Mouse (Mus musculus) kidney, postnatal 10 days (tissue): Measurements from ENCODE around the gene Qrich2.
"Not testable (repeated sequence)": the region's sequence is repeated elsewhere in the genome, so short reads cannot be mapped to it uniquely, and the experiment has no call there.

Experiments used
- DNase-seq: peaks from one replicate; pipeline ENCODE4 v3.0.0; 2021; ENCODE audit warnings: mixed read lengths

Qrich2 gene

DNA sequence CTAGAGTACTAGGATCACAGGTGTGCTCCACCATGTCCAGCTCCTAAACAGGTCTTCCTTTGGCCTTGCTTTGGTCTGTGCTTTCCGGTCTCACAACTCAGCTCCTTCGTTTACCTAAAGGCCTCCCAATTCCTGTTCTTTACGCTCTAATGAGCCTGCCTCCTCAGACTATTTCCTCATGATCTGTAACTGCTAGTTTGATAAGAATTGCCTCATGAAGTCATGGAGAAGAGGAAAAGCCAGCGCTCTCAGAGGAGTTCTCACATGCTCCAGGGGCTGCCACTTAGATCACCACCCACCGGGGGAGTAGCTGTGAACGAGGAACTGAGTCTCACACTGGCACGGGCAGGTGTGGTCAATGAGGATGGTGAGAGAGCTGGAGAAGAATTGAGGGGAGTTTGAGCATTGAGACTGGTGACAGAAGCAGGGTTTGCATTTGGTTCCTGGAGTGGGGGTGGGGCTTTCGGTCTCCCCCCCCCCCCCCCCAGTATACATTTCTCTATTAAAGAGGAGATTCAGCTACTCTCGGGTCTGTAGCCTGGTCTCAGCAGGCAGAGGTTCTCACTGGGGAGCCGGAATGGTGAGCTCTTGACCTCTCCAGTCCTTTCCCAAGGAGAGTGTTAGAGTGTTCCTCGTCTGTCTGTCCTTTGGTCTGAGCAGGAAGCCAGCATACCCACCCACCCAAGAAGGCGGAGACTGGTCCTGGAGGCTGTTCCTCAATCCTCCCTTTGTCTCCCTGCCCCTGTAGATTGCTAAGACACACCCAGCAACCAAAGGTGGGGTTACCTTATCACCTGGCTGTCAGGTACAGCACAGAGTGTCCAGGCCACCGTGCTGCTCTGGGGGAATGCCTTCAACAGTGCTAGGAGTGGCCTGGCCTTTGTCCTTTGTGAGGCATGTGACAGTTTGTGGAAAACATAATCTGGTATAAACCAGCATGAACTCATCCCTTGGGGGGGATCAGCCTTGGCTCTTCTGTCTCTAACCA, 36.9 kb downstream of the Qrich2 start:
- peak; percentile 43 for DNase-seq

DNA sequence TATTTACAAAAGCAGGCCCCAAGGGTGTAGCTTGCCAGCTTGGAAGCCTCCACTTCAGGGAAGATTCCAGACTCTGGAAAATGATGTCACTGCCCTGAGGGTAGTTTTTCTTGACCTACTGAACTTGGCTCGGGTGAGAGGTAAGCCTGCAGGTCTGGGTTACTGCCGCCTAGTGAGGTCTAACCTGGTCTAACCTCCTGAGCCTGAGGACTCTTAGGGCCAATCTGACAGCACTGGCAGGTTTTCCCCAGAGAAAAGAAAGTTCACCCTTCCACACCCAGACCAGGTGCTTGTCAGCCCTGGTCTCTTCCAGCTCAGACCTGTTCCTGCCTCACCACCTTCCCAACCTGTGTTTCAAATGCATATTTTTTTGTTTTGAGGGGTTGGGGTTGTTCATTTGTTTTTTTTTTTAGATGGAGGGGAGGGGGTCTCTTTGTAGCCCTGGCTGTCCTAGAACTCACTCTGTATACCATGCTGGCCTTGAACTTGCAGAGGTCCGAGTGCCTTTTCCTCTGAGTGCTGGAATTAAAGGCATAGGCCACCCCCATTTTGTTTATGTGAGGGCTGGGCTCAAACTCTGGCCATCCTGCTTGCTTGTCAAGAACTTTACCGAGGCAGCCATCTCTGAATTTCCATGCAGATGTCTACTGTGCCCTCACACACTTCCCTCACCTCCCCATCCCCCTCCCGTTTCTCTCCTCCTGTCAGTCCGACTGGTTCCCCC, 39.0 kb downstream of the Qrich2 start:
- DNase-seq, result no peak

DNA sequence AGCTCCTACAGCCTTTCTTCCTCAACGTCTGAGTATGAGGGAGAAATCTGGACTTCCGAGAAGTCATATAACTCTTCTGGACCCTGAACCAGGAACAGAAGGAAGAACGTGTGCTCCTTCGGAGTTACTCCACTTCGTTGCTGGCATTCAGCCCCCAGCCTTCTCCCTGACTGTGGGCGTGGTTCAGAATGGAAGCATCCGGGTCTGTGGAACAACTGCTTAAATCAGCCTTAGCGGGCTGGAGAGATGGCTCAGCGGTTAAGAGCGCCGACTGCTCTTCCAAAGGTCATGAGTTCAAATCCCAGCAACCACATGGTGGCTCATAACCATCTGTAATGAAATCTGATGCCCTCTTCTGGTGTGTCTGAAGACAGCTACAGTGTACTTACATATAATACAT, 39.7 kb downstream of the Qrich2 start:
- not testable (repeated sequence) for DNase-seq

DNA sequence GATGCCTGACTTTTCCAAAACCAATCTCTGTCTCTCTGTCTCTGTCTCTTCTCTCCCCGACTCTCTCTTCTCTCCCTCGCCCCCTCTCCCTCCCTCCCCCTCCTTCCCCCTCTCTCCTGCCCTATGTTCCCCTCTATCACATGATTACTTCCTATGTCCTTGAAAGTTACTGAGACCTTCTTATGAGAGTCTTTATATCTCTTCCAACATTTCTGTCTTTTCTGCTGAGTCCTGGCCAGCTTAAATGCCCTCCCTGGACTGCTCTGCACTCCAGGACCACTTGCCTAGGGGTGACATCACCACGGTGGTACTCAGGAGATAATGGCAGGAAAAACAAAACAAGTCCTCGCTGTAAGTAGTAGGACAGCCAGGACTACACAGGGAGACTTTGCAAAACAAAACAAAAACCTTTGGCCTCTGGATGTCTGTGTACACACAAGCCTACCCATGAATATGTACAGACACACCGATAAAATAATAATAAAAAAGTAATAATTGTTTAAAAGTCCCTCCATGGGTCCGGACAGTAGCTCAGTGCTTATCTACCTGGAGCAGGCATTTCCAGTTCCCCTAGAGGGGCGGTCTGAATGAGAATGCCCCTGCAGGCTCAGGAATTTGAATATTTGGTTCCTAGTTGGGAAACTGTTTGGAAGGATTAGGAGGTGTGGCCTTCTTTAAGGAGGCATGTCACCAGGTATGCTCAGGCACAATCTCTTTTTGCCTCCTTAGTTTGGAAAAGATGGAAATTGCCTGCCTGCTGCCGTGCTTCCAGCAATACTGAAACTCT, 41.2 kb downstream of the Qrich2 start:
- DNase-seq, result no peak

DNA sequence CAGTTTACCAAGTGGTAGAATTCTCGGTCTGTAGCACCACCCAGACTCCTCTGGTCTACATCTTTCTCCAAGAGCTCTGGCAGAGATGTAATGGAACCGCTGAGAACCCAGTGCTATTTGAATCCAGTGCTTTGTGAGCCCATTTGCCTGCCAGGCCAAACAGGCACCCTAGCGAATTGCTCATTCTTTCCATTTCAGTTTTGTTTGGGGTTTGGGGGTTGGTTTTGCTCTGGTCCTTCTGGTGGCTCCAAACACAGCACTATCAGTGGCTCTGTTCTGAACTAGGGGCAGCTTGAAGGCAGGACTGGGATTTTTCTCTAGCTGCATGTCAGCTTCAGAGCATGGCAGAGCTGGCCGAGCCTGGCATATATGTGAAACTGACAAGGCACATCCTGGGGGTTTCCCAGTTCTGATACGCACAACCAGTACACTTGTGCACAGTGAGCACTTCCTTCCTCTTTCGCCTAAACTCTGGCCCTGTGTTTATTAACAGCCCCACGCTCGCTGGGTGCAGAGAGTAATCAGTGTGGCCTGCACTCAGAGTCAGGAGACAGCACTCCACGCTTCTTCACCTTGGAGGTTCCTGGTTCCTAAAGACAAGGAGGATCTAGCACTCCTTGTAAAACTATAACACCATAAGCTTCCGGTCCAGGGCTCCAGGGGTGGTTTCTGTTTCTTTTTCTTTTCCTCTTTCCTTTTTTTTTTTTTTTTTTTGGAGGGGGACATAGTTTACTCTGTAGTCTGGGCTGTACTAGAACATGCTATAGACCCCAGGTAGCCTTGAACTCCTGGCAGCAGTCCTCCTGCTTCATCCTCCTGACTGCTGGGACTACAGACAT, 42.0 kb downstream of the Qrich2 start:
- DNase-seq, result peak; percentile 25

DNA sequence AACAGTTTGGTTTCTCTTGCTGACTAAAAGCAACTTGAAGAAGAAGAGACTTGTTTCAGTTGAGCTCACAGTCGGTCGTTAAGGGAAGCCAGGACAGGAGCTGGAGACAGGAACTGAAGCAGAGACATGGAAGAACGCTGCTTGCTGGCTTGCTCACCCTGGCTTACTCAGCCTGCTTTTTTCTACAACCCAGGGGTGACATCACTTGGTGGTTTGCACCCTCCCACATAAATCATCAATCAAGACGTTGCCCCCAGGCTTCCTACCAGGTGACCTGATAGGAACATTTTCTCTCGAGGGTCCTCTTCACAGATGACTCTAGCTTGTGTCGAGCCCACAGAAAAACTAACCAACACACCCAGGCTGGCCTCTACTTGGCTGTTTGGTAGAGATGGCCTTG, 42.8 kb downstream of the Qrich2 start:
- DNase-seq, result no peak

DNA sequence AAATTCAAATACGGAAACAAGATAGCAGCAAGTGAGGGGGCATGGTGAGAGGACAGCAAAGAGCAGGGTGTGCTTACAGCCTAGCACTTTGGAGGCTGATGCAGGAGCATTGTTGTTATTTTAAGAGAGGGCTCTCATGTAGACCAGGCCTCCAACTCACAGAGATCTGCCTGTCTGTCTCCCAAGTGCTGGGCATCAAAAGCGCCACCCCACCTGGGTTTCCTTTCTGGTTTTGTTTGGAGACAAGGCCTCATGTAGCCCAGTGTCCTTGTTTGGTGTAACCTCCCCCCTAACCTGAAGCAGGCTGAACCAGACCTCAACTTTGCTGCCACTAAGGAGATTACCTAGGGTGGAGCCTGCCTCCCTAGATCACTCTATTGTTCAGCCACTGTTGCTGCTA, 43.5 kb downstream of the Qrich2 start:
- no peak for DNase-seq

DNA sequence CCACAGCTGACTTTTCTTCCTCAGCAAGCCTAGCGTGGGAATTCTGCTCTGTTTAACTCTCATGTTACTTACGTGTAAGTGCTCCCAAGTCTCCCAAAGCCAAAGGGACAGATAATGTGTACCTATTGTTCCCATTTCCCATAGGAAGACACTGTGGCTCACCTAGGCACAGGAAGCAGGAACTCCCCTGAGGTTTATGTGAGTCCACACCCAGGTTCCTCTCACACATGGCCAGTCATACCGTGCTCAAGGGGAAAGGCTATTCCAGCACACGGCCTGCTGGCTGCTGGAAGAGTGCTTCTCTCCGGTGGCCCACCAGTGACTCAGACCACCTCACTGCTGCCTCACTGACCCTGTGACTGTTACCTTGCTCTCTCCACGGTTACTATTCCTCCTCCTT, 44.9 kb downstream of the Qrich2 start:
- no peak for DNase-seq

DNA sequence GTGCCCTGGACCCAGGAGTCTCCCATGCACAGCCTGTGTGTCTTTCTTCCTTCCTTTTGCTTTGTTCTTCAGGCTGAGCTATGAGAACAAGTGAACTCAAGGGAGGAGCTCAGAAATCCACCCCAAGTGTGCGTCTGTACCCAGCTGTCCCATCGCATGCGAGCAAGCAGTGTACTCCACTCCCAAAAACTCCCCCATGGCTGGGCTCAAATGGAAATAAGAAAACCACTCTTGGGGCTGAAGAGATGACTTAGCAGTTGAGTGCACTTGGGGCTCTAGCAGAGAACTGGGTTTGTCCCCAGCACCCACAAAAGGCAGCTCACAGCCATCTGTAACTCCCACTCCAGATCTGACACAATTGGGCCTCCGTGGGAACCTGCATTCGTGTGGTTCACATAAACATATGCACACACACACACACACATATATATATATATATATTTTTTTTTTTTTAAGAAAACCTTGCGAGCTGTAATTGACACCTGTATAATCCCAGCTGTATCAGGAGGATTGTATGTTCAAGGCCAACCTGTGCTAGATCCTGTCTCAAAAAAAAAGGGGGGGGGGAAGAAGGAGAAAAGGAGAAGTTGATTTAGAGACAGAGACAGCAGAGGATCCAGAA, 47.1 kb downstream of the Qrich2 start:
- no peak for DNase-seq

DNA sequence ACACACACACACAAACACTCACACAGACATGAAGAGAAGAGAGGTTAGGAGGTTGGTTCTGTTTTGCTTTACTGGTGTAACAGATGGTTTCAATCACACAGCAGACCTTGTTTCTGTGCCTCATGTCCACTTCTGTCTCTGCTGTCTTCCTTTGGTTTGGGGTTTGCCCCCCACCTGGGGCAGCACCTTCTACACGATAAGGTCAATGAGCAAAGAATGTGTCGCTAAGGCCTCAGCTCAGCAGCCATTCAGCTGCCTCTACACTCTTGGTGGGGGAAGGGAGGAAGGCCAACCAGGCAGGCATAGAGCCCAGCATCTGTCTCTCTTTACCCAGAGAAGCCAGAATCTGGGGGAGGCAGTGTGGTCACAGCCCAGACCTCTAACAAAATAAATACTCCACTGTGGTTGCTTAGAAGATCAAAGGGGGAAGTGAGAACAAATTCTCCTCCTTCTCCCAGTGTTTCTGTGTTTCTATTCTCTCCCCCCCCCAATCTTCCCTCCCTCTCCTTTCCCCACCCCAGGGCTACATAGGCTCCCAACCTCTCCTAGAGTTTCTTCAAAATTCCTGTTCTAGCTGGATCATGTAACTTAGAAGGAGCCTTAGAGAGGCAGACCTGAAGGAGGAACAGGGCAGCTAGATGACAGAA, 47.7 kb downstream of the Qrich2 start:
- peak; percentile 65 for DNase-seq

DNA sequence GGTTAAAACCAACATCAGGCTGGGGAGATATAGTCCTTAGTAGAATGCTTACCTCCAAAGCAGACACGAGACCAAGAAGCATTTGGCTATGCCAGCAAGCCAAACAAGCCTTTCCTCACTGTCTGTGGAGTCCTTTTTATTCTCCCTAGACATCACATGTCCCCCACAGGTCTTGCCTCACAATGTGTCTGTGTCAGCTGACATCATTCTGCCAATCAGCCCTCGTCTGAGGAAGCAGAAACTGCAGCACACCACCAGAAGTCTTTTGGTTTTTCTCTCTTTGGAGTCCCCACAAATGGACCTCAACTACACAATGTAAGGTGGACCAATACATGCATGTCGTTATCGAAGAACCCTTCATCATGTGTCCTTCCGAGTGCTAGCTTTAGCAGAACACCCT, 49.0 kb downstream of the Qrich2 start:
- DNase-seq, result no peak

DNA sequence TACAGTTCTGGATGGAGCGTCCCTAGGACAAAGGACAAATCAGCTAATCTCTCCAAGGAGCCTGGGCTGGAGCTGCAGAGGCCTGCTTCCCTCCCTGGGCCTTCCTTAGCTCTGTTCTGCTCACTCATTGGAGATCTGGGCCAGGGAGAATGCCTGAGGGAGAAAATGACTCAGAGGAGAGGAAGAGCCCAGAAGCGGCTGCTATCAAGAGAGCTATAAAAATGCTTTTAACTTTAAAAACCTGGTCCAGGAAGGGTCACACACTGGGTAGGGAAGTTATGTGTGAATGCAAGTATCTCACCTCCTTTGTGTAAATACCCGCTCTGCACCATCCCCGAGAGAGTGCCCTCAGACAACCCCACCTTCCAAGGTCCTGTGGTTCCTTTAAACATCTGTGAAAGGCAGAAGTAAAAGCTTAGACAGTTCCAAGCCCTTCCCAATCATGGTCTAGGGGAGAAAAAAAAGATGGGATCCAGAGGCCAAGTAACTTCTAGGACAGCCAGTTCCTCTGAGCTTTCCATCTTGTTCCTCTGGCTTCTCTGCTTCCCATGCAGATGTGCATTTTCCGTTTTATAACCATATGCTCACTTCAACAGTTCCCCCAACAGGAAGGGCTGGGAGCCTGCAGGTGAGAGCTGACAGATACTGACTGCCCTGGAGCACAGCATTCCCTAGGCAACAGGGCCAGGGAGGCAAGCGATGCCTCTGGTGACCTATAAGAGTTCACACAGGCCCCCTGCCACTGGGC, 49.7 kb downstream of the Qrich2 start:
- DNase-seq, result no peak

DNA sequence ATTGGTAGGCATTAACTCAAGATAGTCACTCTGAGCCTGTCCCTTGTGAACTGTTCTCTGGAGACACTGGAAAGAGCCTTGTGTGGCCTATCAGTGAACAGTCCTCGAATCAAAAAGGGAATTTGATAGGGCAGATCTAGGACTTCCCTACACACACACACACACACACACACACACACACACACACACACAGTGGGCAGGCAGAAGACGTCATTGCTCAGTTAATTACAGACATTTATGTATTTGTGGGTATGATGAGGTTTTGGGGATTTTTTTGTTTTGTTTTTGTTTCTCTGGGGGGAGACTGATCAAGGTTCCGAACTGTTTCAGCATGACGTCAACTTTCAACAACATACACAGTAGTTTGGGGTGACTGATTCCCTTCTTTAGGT, 52.4 kb downstream of the Qrich2 start:
- DNase-seq, result no peak

DNA sequence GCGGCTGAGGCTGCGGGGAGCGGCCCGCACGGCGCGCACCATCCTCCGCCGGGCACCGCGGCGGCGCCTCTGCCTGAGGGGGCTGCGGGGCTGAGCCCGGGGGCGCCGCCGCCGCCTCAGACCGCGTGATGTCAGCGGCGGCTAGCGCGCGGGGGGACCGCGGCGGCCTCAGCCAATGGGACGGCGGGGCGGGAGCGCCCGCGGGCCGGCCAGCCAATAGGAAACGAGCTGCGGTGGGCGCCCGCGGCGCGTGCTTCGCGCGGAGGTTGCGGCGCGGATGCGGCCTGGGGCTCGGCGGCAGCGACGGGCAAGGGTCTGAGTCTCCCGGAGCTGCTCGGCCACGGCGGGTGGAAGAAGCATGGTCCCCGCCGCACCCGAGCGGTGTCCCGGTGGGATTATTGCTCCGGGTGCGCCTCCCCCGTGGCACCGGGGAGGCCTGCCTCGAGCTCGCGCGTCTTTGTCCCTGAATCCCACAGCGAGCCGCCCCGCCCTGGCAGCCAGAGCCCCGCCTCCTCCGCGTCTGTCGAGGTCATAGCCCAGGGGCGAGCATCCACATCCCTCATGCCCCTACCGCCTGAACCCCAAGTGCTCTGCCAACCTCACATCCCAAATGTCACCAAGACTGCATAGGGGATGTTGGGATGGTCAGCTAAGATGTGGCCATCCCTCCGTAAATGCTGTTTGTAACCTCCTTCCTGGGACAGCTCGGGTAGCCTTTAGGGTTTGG, 53.0 kb downstream of the Qrich2 start, which contains the start of gene Rnf157:
Gene Rnf157 (minus strand): TSS at position 129 of the 727 bp plus-strand sequence.
- DNase-seq, result peak; percentile 90

DNA sequence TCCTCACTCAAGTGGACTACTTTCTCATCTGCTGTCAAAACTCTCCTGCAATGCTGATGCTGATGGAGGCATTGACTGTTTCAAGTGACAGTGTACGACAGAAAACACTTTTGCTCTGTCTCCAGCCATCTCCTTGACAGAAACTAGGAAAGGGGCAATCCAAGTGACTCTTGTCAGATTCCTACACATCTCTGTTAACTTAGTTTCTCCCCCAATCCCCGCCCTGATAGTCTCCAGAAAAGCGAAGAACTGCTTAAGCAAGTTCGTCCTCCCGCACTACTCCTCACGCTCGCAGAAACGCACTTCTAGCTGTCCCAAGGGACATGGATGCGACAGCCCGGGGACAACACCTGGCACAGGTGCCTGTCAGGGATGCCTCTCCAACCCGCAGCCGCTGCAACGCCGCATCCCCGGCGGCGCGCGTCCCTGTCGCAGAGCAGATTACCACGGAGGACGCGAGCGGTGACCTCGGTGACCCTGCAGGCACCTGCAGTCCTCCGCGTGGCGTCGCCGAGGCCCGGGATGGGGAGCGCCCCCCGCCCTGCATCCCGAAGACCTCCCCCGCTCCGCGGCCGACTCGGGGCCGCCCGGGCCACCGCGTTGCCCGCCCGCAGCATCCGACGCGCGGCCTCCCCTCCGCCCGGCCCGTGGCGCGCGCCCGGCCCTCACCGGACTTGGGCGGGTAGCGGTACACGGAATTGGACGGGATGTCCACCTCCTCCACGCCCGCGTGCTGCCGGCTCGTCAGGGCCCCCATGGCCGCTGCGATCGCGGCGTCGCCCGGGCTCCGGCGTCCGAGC, 53.8 kb downstream of the Qrich2 start:
- peak; percentile 55 for DNase-seq

DNA sequence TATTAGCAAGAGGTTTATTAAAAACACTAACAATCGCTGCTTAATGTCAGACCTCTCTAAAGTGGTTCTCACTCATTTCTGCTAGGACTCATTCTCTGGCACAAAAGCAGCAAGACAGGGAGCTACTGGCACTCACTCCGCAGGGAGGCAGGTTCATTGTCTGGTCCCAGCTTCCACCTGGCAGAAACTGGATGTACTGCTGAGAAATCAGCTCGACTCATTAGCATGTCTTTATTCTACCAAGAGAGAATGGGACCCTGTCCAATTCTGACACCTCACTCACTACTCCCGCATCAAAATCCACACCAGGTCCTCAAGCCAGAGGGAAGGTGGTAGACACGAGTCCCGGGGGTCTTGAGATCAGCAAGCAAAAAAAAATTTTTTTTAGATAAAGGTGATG, 54.5 kb downstream of the Qrich2 start:
- DNase-seq, result no peak

DNA sequence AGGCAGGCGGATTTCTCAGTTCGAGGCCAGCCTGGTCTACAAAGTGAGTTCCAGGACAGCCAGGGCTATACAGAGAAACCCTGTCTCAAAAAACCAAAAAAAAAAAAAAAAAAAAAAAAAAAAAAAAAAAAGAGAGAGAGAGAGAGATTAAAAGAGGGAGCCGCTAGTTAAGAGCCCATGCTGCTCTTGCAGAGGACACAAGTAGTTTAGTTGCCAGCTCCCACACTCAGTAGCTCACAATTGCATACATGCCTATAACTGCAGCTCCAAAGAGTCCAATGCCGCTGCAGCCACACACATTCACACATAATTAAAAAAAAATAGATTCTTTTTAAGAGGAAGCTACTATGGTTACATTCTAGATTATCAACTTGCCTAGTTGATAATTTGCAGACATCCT, 55.6 kb downstream of the Qrich2 start:
- DNase-seq, result not testable (repeated sequence)

DNA sequence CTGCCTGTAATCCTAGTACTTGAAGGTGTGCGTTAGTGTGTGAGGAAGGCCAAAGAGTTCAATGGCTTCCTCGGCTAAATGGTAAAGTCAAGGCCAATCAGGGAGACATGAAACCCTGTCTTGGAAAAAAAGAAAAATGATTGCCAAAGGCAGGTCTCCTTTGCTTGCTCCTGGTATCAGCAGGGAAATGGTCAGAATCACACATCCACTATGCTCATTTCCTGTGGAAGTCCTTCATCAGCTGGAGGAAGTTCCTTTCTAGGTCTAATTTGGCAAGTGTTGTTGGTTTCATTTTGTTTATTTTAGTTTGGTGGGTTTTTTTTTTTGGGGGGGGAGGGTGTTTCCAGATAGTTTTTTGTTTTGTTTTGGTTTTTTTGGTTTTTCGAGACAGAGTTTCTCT, 57.0 kb downstream of the Qrich2 start:
- DNase-seq, result no peak

DNA sequence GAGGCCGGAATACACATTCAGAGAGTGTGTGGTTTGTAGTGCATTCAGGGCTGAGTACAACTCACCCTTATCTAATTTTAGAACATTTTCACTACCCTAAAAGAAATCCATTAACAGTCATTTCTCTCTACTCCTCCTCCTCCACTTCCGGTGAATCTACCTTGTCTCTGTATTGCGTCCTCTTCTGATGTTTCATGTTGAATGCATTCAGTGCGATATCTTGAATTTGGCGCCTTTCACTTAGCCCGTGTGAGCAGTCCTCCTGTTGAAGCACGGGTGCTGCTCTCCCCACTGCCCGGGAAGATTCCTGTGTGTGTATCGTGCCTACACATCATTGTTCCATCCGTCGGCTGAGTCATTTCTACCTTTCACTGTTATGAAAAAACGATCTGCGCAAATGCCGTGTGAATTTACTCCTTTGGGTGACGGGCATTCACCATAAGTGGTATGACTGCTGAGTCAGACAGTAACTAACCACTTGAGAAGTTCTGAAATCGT, 59.8 kb downstream of the Qrich2 start:
- DNase-seq, result no peak
